Mouse (Mus musculus): ENCODE data around the gene Unc5c.

DNA sequence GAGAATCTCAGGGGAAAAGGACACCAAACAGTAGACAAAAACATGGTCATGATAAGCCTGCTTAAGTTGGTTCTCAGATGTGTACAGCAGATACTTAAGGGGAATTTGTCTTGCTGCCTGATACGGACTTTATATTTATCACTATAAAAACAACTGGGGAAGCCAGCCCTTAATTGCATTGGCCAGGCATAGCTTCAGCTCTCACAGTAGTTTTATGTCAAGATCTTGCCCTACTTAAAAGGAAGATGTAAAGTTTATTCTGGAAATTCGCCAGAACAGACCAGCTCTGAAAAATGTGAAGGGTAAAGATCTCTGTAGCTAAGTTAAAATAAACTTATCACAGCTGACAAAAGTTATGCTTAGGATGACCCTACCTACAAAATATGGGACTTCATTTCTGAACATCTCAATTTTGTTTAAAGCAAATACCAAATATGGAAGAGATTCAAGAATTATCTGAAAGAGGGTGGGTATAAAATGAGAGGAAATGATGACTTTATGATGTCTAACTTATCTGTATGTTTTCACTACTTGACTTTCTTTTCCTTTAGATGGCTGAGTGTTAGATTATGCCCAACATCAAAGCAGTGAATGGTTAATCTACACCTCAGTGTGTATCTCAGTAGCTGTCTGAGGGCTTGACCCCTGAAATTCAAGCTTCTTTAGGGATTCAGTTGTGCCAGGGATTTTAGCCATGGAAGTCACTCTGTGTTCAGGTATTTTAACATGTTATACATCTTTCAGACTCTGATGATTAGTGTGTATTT, 18.8 kb downstream of the Unc5c start:
- TF ChIP-seq GATA1 (IDR thresholded peaks at IDR 0.05; ENCODE audit: low read depth, low read length) (no peak), CHD1 (IDR thresholded peaks at IDR 0.05; ENCODE audit: low read depth, low read length) (no peak), MAZ (IDR thresholded peaks at IDR 0.05; ENCODE audit: low read depth, low read length) (no peak)
